Mouse (Mus musculus) stomach, postnatal 0 days (tissue): ENCODE data around the gene Galnt6.

ENCODE experiments used
- CTCF ChIP-seq: IDR thresholded peaks from 2 replicates; pipeline ENCODE4 v1.5.1; 2016; ENCODE audit warnings: antibody characterized with exemption, low read depth, mild to moderate bottlenecking, moderate library complexity
- EP300 ChIP-seq: optimal IDR thresholded peaks from 2 replicates; pipeline ENCODE3; 2016; ENCODE audit warnings: antibody characterized with exemption

GRCm38 (mm10) chr15:100708433-100709078 lies 20.6 kb downstream of the Galnt6 start:
- TF ChIP-seq CTCF (no peak), EP300 (no peak)
